Mouse (Mus musculus) adrenal gland, adult (tissue): ENCODE data around the gene Vrtn.

Experiments used
- DNase-seq, 2 experiments: peaks; one replicate each; pipeline ENCODE4 v3.0.0; 2022 to 2023; ENCODE audit warnings: low spot score in 1 of 2; ENCODE audit not compliant: inconsistent age in 2 of 2

Gene Vrtn

DNA sequence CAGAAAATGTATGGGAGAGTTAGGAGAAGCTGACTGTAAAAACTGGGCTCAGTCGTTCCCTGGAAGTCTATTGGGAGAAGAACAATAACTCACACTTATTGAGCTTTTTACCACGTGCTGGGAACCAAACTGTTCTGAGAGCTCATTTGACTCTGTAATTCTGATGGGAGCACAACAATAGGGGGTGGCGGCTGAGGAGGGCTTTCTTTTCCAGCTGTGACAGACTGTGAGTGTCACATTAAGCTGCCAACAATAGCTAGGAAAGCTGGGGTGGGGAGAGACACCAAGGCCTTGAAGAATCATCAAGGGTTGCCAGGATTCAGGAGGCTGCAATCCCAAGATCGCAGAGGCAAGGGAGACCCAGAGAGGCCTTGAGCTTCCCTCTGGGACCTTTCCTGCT is 45.4 kb downstream of the Vrtn start:
- DNase-seq = no peak

DNA sequence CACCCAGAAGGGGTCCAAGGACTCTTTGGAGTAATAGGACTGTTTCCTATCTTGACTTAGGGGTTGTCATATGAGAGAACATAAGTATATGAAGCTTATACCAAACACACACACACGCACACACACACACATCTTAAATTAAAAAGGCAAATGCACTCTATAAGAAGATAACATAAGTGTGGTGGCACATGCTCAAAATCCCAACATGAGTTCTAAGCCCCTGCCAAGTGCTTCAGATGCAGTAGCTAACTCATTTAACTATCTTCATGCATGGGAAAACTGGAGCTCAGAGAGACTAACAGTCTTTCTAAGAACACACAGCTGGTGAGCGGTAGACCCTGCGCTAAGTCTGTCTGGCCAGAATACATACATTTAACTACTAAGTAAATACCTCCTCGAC is 46.7 kb downstream of the Vrtn start:
- DNase-seq = no peak

DNA sequence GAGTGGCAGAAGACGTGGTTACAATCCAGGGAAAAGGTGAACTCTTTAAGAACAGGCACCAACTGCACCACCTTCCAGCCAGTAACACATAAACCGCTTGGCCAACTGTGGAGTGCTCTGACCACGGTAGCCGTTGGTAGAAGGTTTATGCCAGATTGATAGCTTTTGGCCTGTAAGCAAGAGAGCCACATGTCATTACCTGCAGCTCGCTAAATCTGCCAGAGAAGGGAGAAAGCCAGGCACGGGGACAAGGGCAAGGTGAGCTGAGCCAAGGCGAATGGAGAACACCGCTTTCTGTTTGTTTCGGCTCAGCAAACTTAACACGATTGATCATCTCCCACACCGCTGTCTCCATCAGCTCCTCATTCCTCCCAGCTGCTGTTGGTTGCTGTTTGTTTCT is 48.2 kb downstream of the Vrtn start:
- no peak for DNase-seq

DNA sequence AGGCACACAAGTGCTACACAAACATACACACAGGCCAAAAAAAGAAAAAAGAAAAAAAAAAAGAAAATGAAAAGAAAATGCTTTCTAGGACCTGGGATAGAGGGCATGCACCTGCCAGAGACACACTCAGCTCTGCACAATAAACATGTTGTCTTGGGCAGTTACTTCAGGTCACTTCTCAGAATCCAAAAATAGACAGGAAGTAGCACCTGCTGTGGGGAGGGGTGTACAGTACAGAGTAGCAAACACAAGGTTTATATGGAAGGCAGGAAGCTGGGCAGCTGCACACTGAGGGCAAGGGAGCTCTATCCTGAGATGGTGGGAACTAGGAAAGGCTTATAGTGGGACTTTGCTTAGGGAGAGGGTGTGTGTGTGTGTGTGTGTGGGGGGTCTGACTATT is 50.5 kb downstream of the Vrtn start:
- DNase-seq = no peak

DNA sequence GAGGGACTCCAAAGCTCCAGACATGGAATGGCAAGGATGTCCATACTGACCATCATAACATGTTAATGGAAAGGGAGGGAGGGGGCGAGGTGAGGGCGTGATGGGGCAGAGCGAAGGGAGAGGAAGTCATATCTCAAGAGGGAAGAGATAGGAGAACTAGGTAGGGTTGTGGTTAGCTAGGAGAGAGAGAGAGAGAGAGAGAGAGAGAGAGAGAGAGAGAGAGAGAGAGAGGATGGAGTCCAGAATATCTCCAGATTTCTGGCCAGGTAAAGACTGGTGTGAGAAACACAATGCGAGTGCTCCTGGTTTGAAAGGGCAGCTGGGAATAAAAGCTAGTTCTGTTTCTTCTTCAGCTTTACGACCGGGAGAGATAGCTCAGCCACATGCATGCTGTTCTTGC is 51.3 kb downstream of the Vrtn start:
- DNase-seq = no peak

DNA sequence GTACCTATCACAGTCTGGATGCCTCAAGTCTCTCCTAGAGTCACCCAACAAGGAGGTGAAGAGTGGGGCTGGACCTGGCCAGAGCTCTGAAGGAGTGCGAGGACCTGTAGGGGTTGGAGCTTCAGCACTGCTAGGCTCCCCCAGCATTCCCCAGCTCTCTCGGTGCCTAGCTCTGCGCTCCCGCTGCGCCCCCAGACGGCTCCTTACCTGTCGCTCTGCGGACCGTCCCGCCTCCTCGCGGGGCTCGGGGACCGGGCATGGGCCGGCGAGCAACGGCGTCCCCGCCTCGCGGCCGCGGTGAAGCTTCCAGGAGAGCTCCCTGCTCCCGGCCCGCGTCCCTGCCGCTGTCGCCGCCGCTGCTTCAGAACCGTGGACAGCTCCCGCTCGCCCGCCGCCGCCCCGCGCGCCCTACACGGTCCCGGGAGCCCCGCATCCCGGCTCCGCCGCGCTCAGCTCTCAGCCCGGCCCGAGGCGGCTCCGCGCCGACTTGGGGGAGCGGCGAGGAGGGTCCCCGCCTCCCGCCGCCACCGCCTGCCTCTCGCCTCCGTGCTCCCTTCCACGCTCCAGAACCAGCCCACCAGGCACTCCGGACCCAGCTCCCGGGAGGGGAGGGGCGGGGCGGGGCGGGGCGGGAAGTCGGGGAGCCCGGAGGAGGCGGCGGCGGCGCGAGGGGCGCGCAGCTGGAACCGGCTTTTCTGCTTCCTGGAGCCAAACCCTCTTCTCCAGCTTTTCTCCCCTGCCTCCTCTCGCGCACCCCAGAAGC is 57.7 kb downstream of the Vrtn start, which contains the start of gene Syndig1l:
Gene Syndig1l (minus strand): TSS at position 513 of the 763 bp plus-strand sequence.
- peak; percentile 77 to 94 for DNase-seq
